Mouse (Mus musculus) hindbrain, embryonic 11.5 days (tissue): ENCODE data around the gene Retreg1. TPM values are rescaled to one million over a fixed set of nuclear protein-coding genes. Genes with fewer than 3 reads are reported as not detected.

Experiments used
- ATAC-seq: fragments of 200-750 bp; cut with Nextera tagmentation; 2 replicates; pipeline ENCODE4 v1.8.0; 2017; ENCODE audit warnings: mild to moderate bottlenecking, moderate TSS enrichment, moderate library complexity; ENCODE audit not compliant: low FRiP score
- DNase-seq: peaks from one replicate; pipeline ENCODE4 v3.0.0-alpha.2; 2015; ENCODE audit warnings: low spot score
- H3K27ac ChIP-seq: fragments of 300-500 bp; sonication (generic); 2 replicates; pipeline ENCODE4 v1.5.1; 2014; ENCODE audit warnings: mild to moderate bottlenecking, low read depth, low read length
- H3K27me3 ChIP-seq: fragments of 300-500 bp; sonication (generic); 2 replicates; pipeline ENCODE4 v1.6.1; 2014; ENCODE audit warnings: mild to moderate bottlenecking, low read length, moderate library complexity, mixed read lengths; ENCODE audit not compliant: control insufficient read depth, insufficient read depth
- H3K36me3 ChIP-seq: fragments of 300-500 bp; sonication (generic); 2 replicates; pipeline ENCODE4 v1.6.1; 2014; ENCODE audit warnings: mild to moderate bottlenecking, low read length, moderate library complexity, mixed read lengths; ENCODE audit not compliant: control insufficient read depth, insufficient read depth
- H3K4me1 ChIP-seq: fragments of 300-500 bp; sonication (generic); replicated peaks from 2 replicates; pipeline ENCODE4 v1.6.1; 2014; ENCODE audit warnings: low read length, mixed read lengths; ENCODE audit not compliant: control insufficient read depth, insufficient read depth
- H3K4me2 ChIP-seq: fragments of 300-500 bp; sonication (generic); replicated peaks from 2 replicates; pipeline ENCODE4 v1.6.1; 2014; ENCODE audit warnings: mild to moderate bottlenecking, low read depth, low read length
- H3K4me3 ChIP-seq: fragments of 300-500 bp; sonication (generic); 2 replicates; pipeline ENCODE4 v1.5.1; 2014; ENCODE audit warnings: low read depth, low read length
- H3K9ac ChIP-seq: fragments of 300-500 bp; sonication (generic); 2 replicates; pipeline ENCODE4 v1.6.1; 2014; ENCODE audit warnings: low read depth, low read length
- H3K9me3 ChIP-seq: fragments of 300-500 bp; sonication (generic); 2 replicates; pipeline ENCODE4 v1.6.1; 2016; ENCODE audit warnings: low read length; ENCODE audit not compliant: control insufficient read depth
- WGBS: fragments of 180-500 bp; shearing (Covaris S2); extraction: QIAGEN DNeasy Blood & Tissue Kit; methylation state at CpG from one replicate; pipeline ENCODE4 v1.1.7; 2014; 5-methylcytosine and 5-hydroxymethylcytosine counted together
- polyA plus RNA-seq: library from polyadenylated mRNA; unstranded; fragments of >200 nt; fragmentation: Nextera tagmentation; extraction: Ambion mirVana; gene quantifications from 2 replicates; pipeline ENCODE4 v1.2.1, GENCODE M21; 2014

Retreg1 gene
- polyA plus RNA-seq, 1 experiment from 2014 or later: 4.6 TPM

DNA sequence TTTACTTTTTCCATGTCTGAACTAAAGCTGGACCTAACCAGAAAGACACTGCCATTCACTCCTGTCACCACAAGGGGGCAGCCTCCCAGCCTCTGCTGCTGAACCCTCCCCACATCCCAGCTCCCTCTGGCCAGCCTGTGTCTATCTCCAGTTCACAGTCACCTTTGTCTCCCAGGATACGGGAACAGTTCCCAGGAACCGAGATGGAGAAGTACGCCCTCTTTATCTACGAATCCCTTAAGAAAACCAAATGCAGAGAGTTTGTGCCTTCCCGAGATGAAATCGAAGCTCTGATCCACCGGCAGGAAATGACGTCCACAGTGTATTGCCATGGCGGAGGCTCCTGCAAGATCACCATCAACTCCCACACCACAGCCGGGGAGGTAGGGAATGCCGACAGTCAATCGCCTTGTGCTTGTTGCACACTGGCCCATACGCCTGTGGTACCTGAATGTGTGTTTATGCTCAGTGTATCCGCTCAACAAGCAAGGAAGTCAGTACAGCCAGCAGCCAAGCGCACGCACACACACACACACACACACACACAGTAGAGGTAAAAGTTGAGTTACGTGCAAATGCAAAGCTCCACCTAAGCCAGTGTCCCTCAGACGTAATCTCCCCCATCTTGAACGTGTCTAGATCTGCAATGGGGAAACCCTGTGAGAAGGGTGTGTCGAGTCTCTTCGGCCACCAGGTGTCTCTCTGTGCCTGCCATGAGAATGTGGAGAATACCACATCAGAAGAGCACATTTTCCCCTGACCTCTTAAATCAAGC, 37.5 kb upstream of the Retreg1 start:
- H3K9ac ChIP-seq: no peak overlapping the region
- H3K9me3 ChIP-seq: no peaks in the 10 kb centered on the region
- peak; percentile 72 for ATAC-seq
- H3K4me1 ChIP-seq: no peaks in the 10 kb centered on the region
- no peak overlapping the region for H3K4me3 ChIP-seq
- H3K4me2 ChIP-seq: no peak overlapping the region
- WGBS: 88% methylated on average over 21 of the region's 21 CpGs
- peaks cover 35% of the 10 kb centered on the region for H3K36me3 ChIP-seq
- DNase-seq: peak; percentile 79
- no peaks in the 10 kb centered on the region for H3K27me3 ChIP-seq
- no peak overlapping the region for H3K27ac ChIP-seq

- 93% methylated on average over 17 of the region's 17 CpGs for WGBS
- H3K4me2 ChIP-seq: no peak overlapping the region
- no peaks in the 10 kb centered on the region for H3K27me3 ChIP-seq
- DNase-seq (no peak), ATAC-seq (no peak)
- peaks cover 37% of the 10 kb centered on the region for H3K36me3 ChIP-seq
- H3K4me3 ChIP-seq: no peak overlapping the region
- no peaks in the 10 kb centered on the region for H3K9me3 ChIP-seq
- no peak overlapping the region for H3K9ac ChIP-seq
- H3K27ac ChIP-seq: no peak overlapping the region
- no peaks in the 10 kb centered on the region for H3K4me1 ChIP-seq
Observed at GRCm38 (mm10) chr15:25806363-25806762, 36.6 kb upstream of the Retreg1 start.

- Histone ChIP-seq H3K4me2 (no peak overlapping the region), H3K9ac (no peak overlapping the region), H3K4me3 (no peak overlapping the region), H3K27ac (no peak overlapping the region), H3K27me3 (no peaks in the 10 kb centered on the region), H3K36me3 (peaks cover 41% of the 10 kb centered on the region), H3K9me3 (no peaks in the 10 kb centered on the region), H3K4me1 (no peaks in the 10 kb centered on the region)
- no peak for DNase-seq
- WGBS: 97% methylated on average over 9 of the region's 9 CpGs
- ATAC-seq: no peak
Observed at GRCm38 (mm10) chr15:25806878-25807277, 36.1 kb upstream of the Retreg1 start.

DNA sequence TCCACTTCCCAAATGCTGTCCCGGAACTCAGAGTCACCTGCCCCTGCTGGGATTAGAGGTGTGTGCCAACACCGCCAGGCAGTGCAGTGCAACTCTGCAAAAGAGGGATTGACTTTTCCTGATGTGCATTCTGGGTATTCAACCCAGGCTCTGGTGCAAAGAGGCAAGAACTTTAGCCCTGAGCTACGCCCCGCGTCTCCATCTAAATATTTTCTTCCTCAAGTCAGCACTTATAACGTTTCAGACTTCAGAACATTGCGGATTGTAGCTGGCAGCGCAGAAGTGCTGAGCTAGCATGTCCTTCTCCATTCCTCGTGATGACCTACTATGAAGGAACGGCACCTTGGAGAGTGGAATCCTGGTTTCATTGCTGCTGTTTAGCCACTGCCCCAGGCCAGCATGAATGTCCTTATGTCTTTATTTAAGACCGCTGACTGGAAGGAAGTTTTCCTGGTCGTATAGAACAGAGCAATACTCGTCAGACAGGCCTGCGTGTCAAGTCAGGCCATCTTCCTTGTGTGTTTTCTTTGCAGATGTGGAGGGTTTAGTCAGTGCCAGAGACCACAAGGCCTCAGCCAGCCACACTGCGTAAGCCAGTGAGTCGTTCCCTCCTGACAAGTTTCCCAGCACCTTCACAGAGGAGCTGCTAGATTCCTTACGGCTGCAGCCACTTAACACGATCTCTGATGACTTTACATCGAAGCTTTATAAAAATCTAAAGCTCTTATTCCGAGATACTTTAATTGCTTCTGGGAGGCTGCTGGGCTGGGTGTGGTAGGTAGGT, 34.1 kb upstream of the Retreg1 start:
- Histone ChIP-seq H3K27me3 (no peaks in the 10 kb centered on the region), H3K9me3 (no peaks in the 10 kb centered on the region), H3K9ac (no peak overlapping the region), H3K4me1 (no peaks in the 10 kb centered on the region), H3K27ac (no peak overlapping the region), H3K4me2 (no peak overlapping the region), H3K4me3 (no peak overlapping the region), H3K36me3 (peaks cover 37% of the 10 kb centered on the region)
- ATAC-seq: no peak
- WGBS: 94% methylated on average over 20 of the region's 20 CpGs
- DNase-seq: no peak

DNA sequence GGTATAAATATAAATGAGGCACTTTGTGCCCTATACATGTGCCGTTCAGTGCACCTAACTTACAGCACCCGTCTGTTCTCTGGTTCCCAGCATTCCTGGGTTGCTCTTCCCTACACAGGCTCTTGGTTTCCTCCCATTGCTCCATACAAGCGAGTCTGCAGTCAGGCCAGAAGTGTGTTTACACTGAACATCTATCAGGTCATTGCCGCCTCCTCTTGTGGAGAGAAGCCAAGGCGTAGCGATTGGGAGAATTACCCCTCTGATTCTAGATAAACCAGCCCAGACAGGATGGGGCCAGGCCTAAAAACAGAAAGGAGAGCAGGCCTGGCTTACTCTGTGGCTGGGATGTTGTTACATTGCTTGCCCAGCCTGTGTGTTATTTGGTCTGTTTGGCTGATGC, 33.3 kb upstream of the Retreg1 start:
- DNase-seq (no peak), ATAC-seq (no peak)
- Histone ChIP-seq H3K4me3 (no peak overlapping the region), H3K9ac (no peak overlapping the region), H3K27ac (no peak overlapping the region), H3K9me3 (no peaks in the 10 kb centered on the region), H3K4me1 (no peaks in the 10 kb centered on the region), H3K27me3 (no peaks in the 10 kb centered on the region), H3K36me3 (peaks cover 35% of the 10 kb centered on the region), H3K4me2 (no peak overlapping the region)
- WGBS: 93% methylated on average over 6 of the region's 6 CpGs

DNA sequence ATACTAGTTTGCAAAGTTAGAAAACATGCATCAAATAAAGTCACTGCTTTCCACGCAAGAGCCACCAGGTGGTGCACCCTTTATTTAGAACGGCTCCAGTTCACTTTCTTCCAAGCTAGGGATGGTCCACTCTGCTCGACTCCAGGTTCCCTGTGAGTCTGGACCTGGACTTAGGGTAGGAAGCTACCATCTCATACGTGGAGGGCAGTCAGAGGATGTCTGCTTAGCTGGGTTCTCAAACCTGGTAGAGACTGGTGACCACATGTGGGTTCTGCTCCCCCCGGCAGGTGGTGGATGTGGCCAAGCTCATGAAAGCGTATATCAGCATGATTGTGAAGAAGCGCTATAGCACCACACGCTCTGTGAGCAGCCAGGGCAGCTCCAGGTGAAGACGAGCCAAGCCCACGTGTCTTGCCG, 31.1 kb upstream of the Retreg1 start:
- no peak for ATAC-seq
- WGBS: 92% methylated on average over 11 of the region's 11 CpGs
- H3K27me3 ChIP-seq: no peaks in the 10 kb centered on the region

GRCm38 (mm10) chr15:25812479-25812878, 30.5 kb upstream of the Retreg1 start:
- Histone ChIP-seq H3K27ac (no peak overlapping the region), H3K9ac (no peak overlapping the region), H3K27me3 (no peaks in the 10 kb centered on the region), H3K9me3 (no peaks in the 10 kb centered on the region), H3K4me3 (no peak overlapping the region), H3K4me2 (no peak overlapping the region), H3K4me1 (no peaks in the 10 kb centered on the region), H3K36me3 (peaks cover 26% of the 10 kb centered on the region)
- DNase-seq: no peak
- 87% methylated on average over 12 of the region's 12 CpGs for WGBS
- ATAC-seq: no peak

More for the DNA sequence above, 31.1 kb upstream of the Retreg1 start:
- Histone ChIP-seq H3K4me1 (no peaks in the 10 kb centered on the region), H3K27ac (no peak overlapping the region), H3K9me3 (no peaks in the 10 kb centered on the region), H3K4me2 (no peak overlapping the region), H3K36me3 (peaks cover 29% of the 10 kb centered on the region), H3K4me3 (no peak overlapping the region), H3K9ac (no peak overlapping the region)
- no peak for DNase-seq

GRCm38 (mm10) chr15:25814535-25814934, 28.4 kb upstream of the Retreg1 start:
- DNase-seq (no peak), ATAC-seq (no peak)
- Histone ChIP-seq H3K4me3 (no peak overlapping the region), H3K4me1 (no peaks in the 10 kb centered on the region), H3K36me3 (peaks cover 19% of the 10 kb centered on the region), H3K9me3 (no peaks in the 10 kb centered on the region), H3K27me3 (no peaks in the 10 kb centered on the region), H3K9ac (no peak overlapping the region), H3K4me2 (no peak overlapping the region), H3K27ac (no peak overlapping the region)
- WGBS: 92% methylated on average over 3 of the region's 3 CpGs

DNA sequence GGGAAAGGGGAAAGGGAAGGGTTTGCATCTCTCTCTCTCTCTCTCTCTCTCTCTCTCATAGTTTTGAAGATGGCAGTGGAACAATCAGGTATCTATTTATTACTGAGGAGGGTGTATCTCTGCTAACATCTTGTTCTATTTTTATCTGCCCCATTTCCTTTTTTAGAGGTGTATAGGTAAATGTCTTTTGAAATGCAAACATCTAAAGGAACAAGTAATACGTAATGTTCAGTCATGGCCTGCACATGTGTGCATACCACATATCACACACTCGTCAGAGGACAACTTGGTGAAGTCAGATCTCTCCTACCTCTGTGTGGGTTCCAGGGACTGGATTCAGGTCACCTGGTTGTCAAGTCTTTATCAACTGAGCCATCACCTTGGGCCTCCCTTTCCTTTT, 25.8 kb upstream of the Retreg1 start:
- Histone ChIP-seq H3K4me2 (no peak overlapping the region), H3K27me3 (no peaks in the 10 kb centered on the region), H3K36me3 (peaks cover 5% of the 10 kb centered on the region), H3K4me1 (no peaks in the 10 kb centered on the region), H3K9ac (no peak overlapping the region), H3K9me3 (no peaks in the 10 kb centered on the region), H3K27ac (no peak overlapping the region), H3K4me3 (no peak overlapping the region)
- ATAC-seq (no peak), DNase-seq (no peak)
- 97% methylated on average over 2 of the region's 2 CpGs for WGBS
